Mouse (Mus musculus): ENCODE results near the gene Nlk. TPM values are rescaled to one million over a fixed set of nuclear protein-coding genes. Genes with fewer than 3 reads are reported as not detected.

The Nlk gene
- total and polyA plus RNA-seq, 2 experiments from 2014 or later: 13.0 to 19.3 TPM

- Histone ChIP-seq H3K9me3 (replicated peaks; ENCODE audit: control insufficient read depth, low read length) (no peaks in the 10 kb centered on the region), H3K4me1 (ENCODE audit: control insufficient read depth, insufficient read depth) (peaks cover 3% of the 10 kb centered on the region; the same call in 1 of the 2 replicates), H3K9ac (replicated peaks; ENCODE audit: low read depth, low read length) (no peak overlapping the region), H3K4me3 (ENCODE audit: low read depth, low read length) (no peak overlapping the region), H3K27me3 (ENCODE audit: control insufficient read depth, insufficient read depth, low read length) (no peaks in the 10 kb centered on the region), H3K27ac (ENCODE audit: low read depth) (no peak overlapping the region), H3K4me2 (ENCODE audit: low read depth, low read length) (no peak overlapping the region), H3K36me3 (replicated peaks; ENCODE audit: control insufficient read depth, insufficient read depth, low read length) (peaks cover 50% of the 10 kb centered on the region)
- ATAC-seq (ENCODE audit: insufficient read depth, low read depth) (no peak), DNase-seq (ENCODE audit: low spot score) (no peak)
- WGBS: 95% methylated on average over 8 of the region's 8 CpGs
- TF ChIP-seq CTCF (IDR thresholded peaks at IDR 0.05; ENCODE audit: low read depth) (no peak), EP300 (IDR thresholded peaks at IDR 0.05; ENCODE audit: low read depth) (no peak)
Observed at GRCm38 (mm10) chr11:78571441-78571840, 125.7 kb downstream of the Nlk start.

- H3K4me2 ChIP-seq (ENCODE audit: low read depth, low read length): no peak overlapping the region
- H3K27ac ChIP-seq (ENCODE audit: low read depth): no peak overlapping the region
- peaks cover 48% of the 10 kb centered on the region for H3K36me3 ChIP-seq (replicated peaks; ENCODE audit: control insufficient read depth, insufficient read depth, low read length)
- TF ChIP-seq EP300 (IDR thresholded peaks at IDR 0.05; ENCODE audit: low read depth) (no peak), CTCF (IDR thresholded peaks at IDR 0.05; ENCODE audit: low read depth) (no peak)
- H3K4me1 ChIP-seq (ENCODE audit: control insufficient read depth, insufficient read depth): peaks cover 6% of the 10 kb centered on the region
- 47% methylated on average over 3 of the region's 3 CpGs for WGBS
- ATAC-seq (ENCODE audit: insufficient read depth, low read depth): no peak
- H3K4me3 ChIP-seq (ENCODE audit: low read depth, low read length): no peak overlapping the region
- no peak overlapping the region for H3K9ac ChIP-seq (replicated peaks; ENCODE audit: low read depth, low read length)
- H3K27me3 ChIP-seq (ENCODE audit: control insufficient read depth, insufficient read depth, low read length): no peaks in the 10 kb centered on the region
- H3K9me3 ChIP-seq (replicated peaks; ENCODE audit: control insufficient read depth, low read length): no peaks in the 10 kb centered on the region
- DNase-seq (ENCODE audit: low spot score): no peak
Observed at GRCm38 (mm10) chr11:78569806-78570205, 127.4 kb downstream of the Nlk start.

GRCm38 (mm10) chr11:78568827-78569226 is 128.3 kb downstream of the Nlk start:
- Histone ChIP-seq H3K9me3 (replicated peaks; ENCODE audit: control insufficient read depth, low read length) (no peaks in the 10 kb centered on the region), H3K9ac (replicated peaks; ENCODE audit: low read depth, low read length) (no peak overlapping the region), H3K27me3 (ENCODE audit: control insufficient read depth, insufficient read depth, low read length) (no peaks in the 10 kb centered on the region), H3K4me2 (ENCODE audit: low read depth, low read length) (no peak overlapping the region), H3K4me1 (ENCODE audit: control insufficient read depth, insufficient read depth) (peaks cover 6% of the 10 kb centered on the region), H3K4me3 (ENCODE audit: low read depth, low read length) (no peak overlapping the region), H3K27ac (ENCODE audit: low read depth) (no peak overlapping the region), H3K36me3 (replicated peaks; ENCODE audit: control insufficient read depth, insufficient read depth, low read length) (peaks cover 42% of the 10 kb centered on the region)
- DNase-seq (ENCODE audit: low spot score) (no peak), ATAC-seq (ENCODE audit: insufficient read depth, low read depth) (no peak)
- TF ChIP-seq CTCF (IDR thresholded peaks at IDR 0.05; ENCODE audit: low read depth) (no peak), EP300 (IDR thresholded peaks at IDR 0.05; ENCODE audit: low read depth) (no peak)
- WGBS: 74% methylated on average over 10 of the region's 10 CpGs

- Histone ChIP-seq H3K4me1 (ENCODE audit: control insufficient read depth, insufficient read depth) (peaks cover 6% of the 10 kb centered on the region), H3K36me3 (replicated peaks; ENCODE audit: control insufficient read depth, insufficient read depth, low read length) (peaks cover 33% of the 10 kb centered on the region), H3K27ac (ENCODE audit: low read depth) (no peak overlapping the region), H3K9ac (replicated peaks; ENCODE audit: low read depth, low read length) (no peak overlapping the region), H3K4me2 (ENCODE audit: low read depth, low read length) (no peak overlapping the region), H3K4me3 (ENCODE audit: low read depth, low read length) (no peak overlapping the region), H3K9me3 (replicated peaks; ENCODE audit: control insufficient read depth, low read length) (no peaks in the 10 kb centered on the region), H3K27me3 (ENCODE audit: control insufficient read depth, insufficient read depth, low read length) (no peaks in the 10 kb centered on the region)
- no peak for DNase-seq (ENCODE audit: low spot score)
- WGBS: 87% methylated on average over 6 of the region's 6 CpGs
- no peak for TF ChIP-seq EP300 (IDR thresholded peaks at IDR 0.05; ENCODE audit: low read depth)
- TF ChIP-seq CTCF (IDR thresholded peaks at IDR 0.05; ENCODE audit: low read depth): no peak
- ATAC-seq (ENCODE audit: insufficient read depth, low read depth): no peak
Observed at GRCm38 (mm10) chr11:78567614-78568013, 129.6 kb downstream of the Nlk start.

- Histone ChIP-seq H3K4me1 (ENCODE audit: control insufficient read depth, insufficient read depth) (peaks cover 6% of the 10 kb centered on the region), H3K4me3 (ENCODE audit: low read depth, low read length) (no peak overlapping the region), H3K27me3 (ENCODE audit: control insufficient read depth, insufficient read depth, low read length) (no peaks in the 10 kb centered on the region), H3K27ac (ENCODE audit: low read depth) (peak overlapping the region; percentile 79), H3K36me3 (replicated peaks; ENCODE audit: control insufficient read depth, insufficient read depth, low read length) (peaks cover 25% of the 10 kb centered on the region), H3K9me3 (replicated peaks; ENCODE audit: control insufficient read depth, low read length) (no peaks in the 10 kb centered on the region), H3K4me2 (ENCODE audit: low read depth, low read length) (no peak overlapping the region), H3K9ac (replicated peaks; ENCODE audit: low read depth, low read length) (no peak overlapping the region)
- WGBS: 26% methylated on average over 6 of the region's 6 CpGs
- peak; percentile 71 for ATAC-seq (ENCODE audit: insufficient read depth, low read depth)
- TF ChIP-seq EP300 (IDR thresholded peaks at IDR 0.05; ENCODE audit: low read depth): peak; percentile 57; the same call in 1 of the 2 replicates
- no peak for TF ChIP-seq CTCF (IDR thresholded peaks at IDR 0.05; ENCODE audit: low read depth)
- peak; percentile 55 for DNase-seq (ENCODE audit: low spot score)
Observed at GRCm38 (mm10) chr11:78566775-78567174, 130.4 kb downstream of the Nlk start.

GRCm38 (mm10) chr11:78560447-78560846 is 136.7 kb downstream of the Nlk start:
- TF ChIP-seq CTCF (IDR thresholded peaks at IDR 0.05; ENCODE audit: low read depth) (peak; percentile 93), EP300 (IDR thresholded peaks at IDR 0.05; ENCODE audit: low read depth) (no peak)
- ATAC-seq (ENCODE audit: insufficient read depth, low read depth): peak; percentile 52; the same call in 1 of the 2 replicates
- 7% methylated on average over 4 of the region's 4 CpGs for WGBS

More at GRCm38 (mm10) chr11:78560447-78560846, 136.7 kb downstream of the Nlk start:
- no peak overlapping the region for H3K4me3 ChIP-seq (ENCODE audit: low read depth, low read length)
- H3K4me1 ChIP-seq (ENCODE audit: control insufficient read depth, insufficient read depth): peaks cover 2% of the 10 kb centered on the region; the same call in 1 of the 2 replicates
- H3K9ac ChIP-seq (replicated peaks; ENCODE audit: low read depth, low read length): no peak overlapping the region
- H3K36me3 ChIP-seq (replicated peaks; ENCODE audit: control insufficient read depth, insufficient read depth, low read length): peaks cover 1% of the 10 kb centered on the region; the same call in 1 of the 2 replicates
- H3K9me3 ChIP-seq (replicated peaks; ENCODE audit: control insufficient read depth, low read length): no peaks in the 10 kb centered on the region
- H3K4me2 ChIP-seq (ENCODE audit: low read depth, low read length): no peak overlapping the region
- peak; percentile 83 for DNase-seq (ENCODE audit: low spot score)
- no peaks in the 10 kb centered on the region for H3K27me3 ChIP-seq (ENCODE audit: control insufficient read depth, insufficient read depth, low read length)
- no peak overlapping the region for H3K27ac ChIP-seq (ENCODE audit: low read depth)

Data from heart, postnatal 0 days (tissue).